Mouse (Mus musculus) olfactory bulb, adult 2 months (tissue): ENCODE data around the gene Cradd. TPM values are rescaled to one million over a fixed set of nuclear protein-coding genes. Genes with fewer than 3 reads are reported as not detected.

Source experiments
- H3K27ac ChIP-seq: fragments of 200-500 bp; 2 replicates; pipeline ENCODE4 v1.5.1; 2012; ENCODE audit warnings: low read depth, low read length; ENCODE audit not compliant: insufficient read depth
- H3K4me1 ChIP-seq: fragments of 200-500 bp; 2 replicates; pipeline ENCODE4 v1.6.1; 2012; ENCODE audit warnings: low read length; ENCODE audit not compliant: control insufficient read depth, insufficient read depth
- H3K4me3 ChIP-seq: fragments of 200-500 bp; 2 replicates; pipeline ENCODE4 v1.5.1; 2012; ENCODE audit warnings: mild to moderate bottlenecking, low read depth, low read length, moderate library complexity; ENCODE audit not compliant: insufficient read depth
- CTCF ChIP-seq: fragments of 200-500 bp; IDR thresholded peaks from 2 replicates; pipeline ENCODE4 v1.5.1; 2012; ENCODE audit warnings: low read depth, mild to moderate bottlenecking, low read length, moderate library complexity; ENCODE audit not compliant: insufficient read depth
- POLR2A ChIP-seq: fragments of 200-500 bp; IDR thresholded peaks from 2 replicates; pipeline ENCODE4 v1.6.1; 2012; ENCODE audit warnings: mild to moderate bottlenecking, low read depth, low read length, moderate library complexity; ENCODE audit not compliant: insufficient read depth
- WGBS: fragments of 180-500 bp; shearing (Covaris S2); methylation state at CpG from one replicate; pipeline ENCODE4 v1.1.7; 2018; 5-methylcytosine and 5-hydroxymethylcytosine counted together
- polyA plus RNA-seq: library from polyadenylated mRNA; stranded (reverse); fragments of >200 nt; gene quantifications from 2 replicates; pipeline ENCODE4 v1.2.4, GENCODE M21; 2012; ENCODE audit warnings: low replicate concordance; ENCODE audit not compliant: missing spikeins, insufficient read depth, insufficient read length

The Cradd gene
- polyA plus RNA-seq: not detected in 2 replicates

GRCm38 (mm10) chr10:95323393-95324277 is at the start of gene Cradd:
Cradd (minus strand) TSS chr10:95324133.
- H3K4me3 ChIP-seq: peak within 1 kb of the TSS; percentile 64
- TF ChIP-seq CTCF (no peak), POLR2A (peak; percentile 38; the same call in 1 of the 2 replicates)
- under 1% methylated on average over 51 of the region's 51 CpGs for WGBS
- H3K4me1 ChIP-seq: peaks cover 10% of the 10 kb centered on the region
- peak within 1 kb of the TSS; percentile 94 for H3K27ac ChIP-seq

- H3K4me1 ChIP-seq: no peaks in the 10 kb centered on the region
- TF ChIP-seq CTCF: no peak
- TF ChIP-seq POLR2A: no peak
- WGBS: 82% methylated on average over 6 of the region's 6 CpGs
- no peak overlapping the region for H3K27ac ChIP-seq
- no peak overlapping the region for H3K4me3 ChIP-seq
These were observed 49.4 kb upstream of the Cradd start for GRCm38 (mm10) chr10:95373340-95373739.

GRCm38 (mm10) chr10:95371942-95372341 is 48.0 kb upstream of the Cradd start:
- TF ChIP-seq CTCF (no peak), POLR2A (no peak)

GRCm38 (mm10) chr10:95369190-95369589 is 45.3 kb upstream of the Cradd start:
- no peaks in the 10 kb centered on the region for H3K4me1 ChIP-seq
- TF ChIP-seq POLR2A (no peak), CTCF (no peak)
- H3K27ac ChIP-seq: no peak overlapping the region
- no peak overlapping the region for H3K4me3 ChIP-seq

More at GRCm38 (mm10) chr10:95371942-95372341, 48.0 kb upstream of the Cradd start:
- 82% methylated on average over 3 of the region's 3 CpGs for WGBS
- Histone ChIP-seq H3K27ac (no peak overlapping the region), H3K4me3 (no peak overlapping the region), H3K4me1 (no peaks in the 10 kb centered on the region)

GRCm38 (mm10) chr10:95368151-95368550 is 44.2 kb upstream of the Cradd start:
- Histone ChIP-seq H3K27ac (no peak overlapping the region), H3K4me3 (no peak overlapping the region), H3K4me1 (no peaks in the 10 kb centered on the region)
- WGBS: 93% methylated on average over 14 of the region's 14 CpGs
- no peak for TF ChIP-seq POLR2A
- TF ChIP-seq CTCF: no peak

- Histone ChIP-seq H3K4me1 (no peaks in the 10 kb centered on the region), H3K4me3 (no peak overlapping the region), H3K27ac (no peak overlapping the region)
- WGBS: 82% methylated on average over 9 of the region's 9 CpGs
- TF ChIP-seq CTCF (no peak), POLR2A (no peak)
These were observed 43.7 kb upstream of the Cradd start for GRCm38 (mm10) chr10:95367661-95368089.

- Histone ChIP-seq H3K27ac (no peak overlapping the region), H3K4me3 (no peak overlapping the region), H3K4me1 (no peaks in the 10 kb centered on the region)
- 69% methylated on average over 7 of the region's 7 CpGs for WGBS
- TF ChIP-seq POLR2A (no peak), CTCF (no peak)
These were observed 43.3 kb upstream of the Cradd start for GRCm38 (mm10) chr10:95367241-95367640.

GRCm38 (mm10) chr10:95362326-95362725 is 38.4 kb upstream of the Cradd start:
- 74% methylated on average over 2 of the region's 2 CpGs for WGBS
- TF ChIP-seq POLR2A (no peak), CTCF (no peak)
- Histone ChIP-seq H3K27ac (no peak overlapping the region), H3K4me1 (no peaks in the 10 kb centered on the region), H3K4me3 (no peak overlapping the region)

- H3K27ac ChIP-seq: no peak overlapping the region
- no peak overlapping the region for H3K4me3 ChIP-seq
- TF ChIP-seq POLR2A (no peak), CTCF (no peak)
- 92% methylated on average over 12 of the region's 12 CpGs for WGBS
- H3K4me1 ChIP-seq: no peaks in the 10 kb centered on the region
These were observed 37.4 kb upstream of the Cradd start for GRCm38 (mm10) chr10:95361260-95361841.
